Mouse (Mus musculus): ENCODE results near the gene Tspyl3. TPM values are rescaled to one million over a fixed set of nuclear protein-coding genes. Genes with fewer than 3 reads are reported as not detected.

The Tspyl3 gene
- polyA plus RNA-seq, 1 experiment from 2014 or later = 25.7 TPM

DNA sequence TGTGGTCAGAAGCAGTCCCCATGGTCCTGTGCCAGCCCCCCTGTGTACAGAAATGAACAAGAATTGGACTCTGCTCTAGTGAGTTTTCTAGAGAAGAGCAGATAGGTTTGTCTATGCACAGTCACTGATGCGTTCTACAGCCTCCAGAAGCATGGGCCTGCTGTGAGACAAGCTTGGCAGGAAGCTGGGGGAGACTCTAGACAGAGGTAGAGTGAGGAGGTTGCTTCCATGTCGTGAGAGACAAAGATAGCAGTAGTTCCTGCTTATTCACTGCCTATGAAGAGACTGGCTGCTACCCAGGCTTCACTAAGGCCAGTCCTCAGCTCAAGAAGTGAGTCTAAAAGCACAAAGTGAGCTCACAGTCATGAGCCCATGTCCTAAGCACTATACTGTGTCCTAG, 34.0 kb downstream of the Tspyl3 start:
- H3K9me3 ChIP-seq = no peaks in the 10 kb centered on the region
- no peak overlapping the region for H3K27ac ChIP-seq
- no peaks in the 10 kb centered on the region for H3K4me1 ChIP-seq (replicated peaks)
- H3K4me3 ChIP-seq = no peak overlapping the region
- no peak overlapping the region for H3K9ac ChIP-seq
- H3K4me2 ChIP-seq = no peak overlapping the region
- no peaks in the 10 kb centered on the region for H3K27me3 ChIP-seq
- WGBS = 85% methylated on average over 2 of the region's 2 CpGs
- no peak for ATAC-seq (ENCODE audit: low FRiP score)
- H3K36me3 ChIP-seq = peaks cover 92% of the 10 kb centered on the region

DNA sequence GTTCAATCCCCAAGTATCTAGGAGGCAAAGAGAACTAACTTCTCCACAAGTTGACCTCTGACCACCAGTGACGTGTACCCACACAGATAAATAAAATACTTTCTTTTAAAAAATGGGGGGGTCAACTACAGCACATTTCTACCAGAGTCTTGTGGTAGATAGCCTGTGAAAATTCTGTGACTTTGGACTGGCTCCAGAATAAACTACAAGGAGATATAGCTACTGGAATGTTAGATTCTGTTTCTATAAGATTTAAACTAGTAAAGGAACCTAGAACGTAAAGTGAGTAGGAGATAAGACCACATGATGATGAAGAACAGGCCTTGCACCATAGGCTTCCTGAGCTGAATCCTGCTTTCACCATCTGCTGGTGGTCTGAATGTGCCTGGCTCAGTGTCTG, 37.4 kb downstream of the Tspyl3 start:
- Histone ChIP-seq H3K27me3 (no peaks in the 10 kb centered on the region), H3K9ac (no peak overlapping the region), H3K36me3 (peaks cover 99% of the 10 kb centered on the region), H3K27ac (no peak overlapping the region), H3K4me2 (no peak overlapping the region), H3K4me3 (no peak overlapping the region), H3K4me1 (replicated peaks) (no peaks in the 10 kb centered on the region), H3K9me3 (no peaks in the 10 kb centered on the region)
- ATAC-seq (ENCODE audit: low FRiP score) = no peak
- 86% methylated on average over 2 of the region's 2 CpGs for WGBS

DNA sequence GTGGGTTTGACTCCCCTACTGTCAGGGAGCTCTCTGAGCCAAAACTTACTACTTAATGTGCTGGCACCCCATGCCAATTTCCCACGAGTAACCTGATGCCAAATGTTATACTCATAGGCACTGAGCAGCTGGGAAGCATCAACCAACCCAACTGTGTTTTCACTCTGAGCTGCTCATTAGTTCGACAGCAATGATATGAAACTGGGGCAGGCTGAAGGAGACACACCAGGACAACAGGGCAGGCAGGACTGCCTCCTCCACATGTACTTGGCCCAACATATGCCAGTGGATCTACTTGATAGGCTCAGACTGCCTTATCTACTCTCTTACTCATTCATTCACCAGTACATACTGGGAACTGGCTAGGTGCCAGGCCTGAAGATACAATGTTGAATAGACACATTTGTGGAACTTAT, 39.1 kb downstream of the Tspyl3 start:
- H3K9ac ChIP-seq = no peak overlapping the region
- H3K4me3 ChIP-seq = no peak overlapping the region
- H3K4me2 ChIP-seq = no peak overlapping the region
- peaks cover 99% of the 10 kb centered on the region for H3K36me3 ChIP-seq
- no peaks in the 10 kb centered on the region for H3K27me3 ChIP-seq
- no peak overlapping the region for H3K27ac ChIP-seq
- no peak for ATAC-seq (ENCODE audit: low FRiP score)
- no peaks in the 10 kb centered on the region for H3K4me1 ChIP-seq (replicated peaks)
- no peaks in the 10 kb centered on the region for H3K9me3 ChIP-seq
- 79% methylated on average over 2 of the region's 2 CpGs for WGBS

DNA sequence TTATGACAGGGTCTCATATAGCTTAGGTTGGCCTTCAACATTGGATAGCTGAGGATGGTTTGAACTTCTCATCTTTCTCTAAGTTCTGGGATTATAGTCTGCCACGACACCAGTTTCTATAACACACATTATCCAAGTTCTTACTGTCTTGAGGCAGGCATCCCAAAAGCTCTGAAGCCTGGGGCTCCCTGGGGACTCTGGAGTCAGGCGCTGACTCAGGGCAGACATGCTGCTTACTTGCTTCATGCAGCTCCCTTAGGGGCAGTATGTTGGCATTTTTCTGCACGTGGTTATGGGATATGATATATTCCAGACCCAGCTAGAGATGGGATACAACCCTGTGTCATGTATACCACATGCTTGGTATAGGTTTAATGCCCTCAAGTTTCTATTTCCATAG, 45.3 kb downstream of the Tspyl3 start:
- no peak for ATAC-seq (ENCODE audit: low FRiP score)
- H3K9me3 ChIP-seq = no peaks in the 10 kb centered on the region
- H3K27ac ChIP-seq = no peak overlapping the region
- H3K9ac ChIP-seq = no peak overlapping the region
- H3K27me3 ChIP-seq = no peaks in the 10 kb centered on the region
- H3K4me3 ChIP-seq = no peak overlapping the region
- H3K36me3 ChIP-seq = peaks cover 58% of the 10 kb centered on the region
- H3K4me2 ChIP-seq = no peak overlapping the region
- no peaks in the 10 kb centered on the region for H3K4me1 ChIP-seq (replicated peaks)
- 86% methylated on average over 3 of the region's 3 CpGs for WGBS

DNA sequence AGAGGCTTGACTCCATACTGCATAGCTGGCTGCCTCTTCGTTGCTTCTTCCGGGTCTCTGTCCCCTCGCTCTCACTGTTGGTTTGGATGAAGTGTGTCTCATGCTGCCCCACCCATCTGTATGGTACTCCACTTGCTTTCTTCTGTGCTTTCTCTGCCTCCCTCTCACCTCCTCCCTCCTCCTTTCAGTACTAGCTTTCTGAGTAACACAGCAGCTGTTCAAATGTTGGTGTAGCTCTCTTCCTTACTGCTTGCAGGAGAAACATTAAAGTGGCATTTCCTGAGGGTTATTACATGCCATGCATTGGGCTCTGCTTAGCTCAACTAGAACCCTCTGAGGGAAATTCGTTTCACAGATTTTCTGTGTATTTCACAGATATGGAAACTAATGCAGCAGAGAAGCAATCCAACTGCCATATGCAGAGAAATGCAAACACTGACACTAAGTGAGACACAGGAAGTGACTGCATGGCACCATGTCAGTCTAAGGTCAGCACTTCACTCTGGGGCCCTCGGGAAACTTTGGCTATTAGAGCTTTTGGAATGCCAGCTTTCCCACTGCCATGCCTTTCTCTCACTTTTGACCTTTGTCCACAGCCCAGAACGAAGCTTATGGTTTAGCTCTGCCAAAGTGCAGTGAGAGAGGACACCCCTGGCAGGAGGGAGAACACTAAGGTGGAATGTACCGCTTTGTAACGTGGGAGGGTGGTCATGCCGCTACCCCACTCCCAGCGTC, 45.9 kb downstream of the Tspyl3 start:
- Histone ChIP-seq H3K4me2 (no peak overlapping the region), H3K27ac (no peak overlapping the region), H3K27me3 (no peaks in the 10 kb centered on the region), H3K36me3 (peaks cover 53% of the 10 kb centered on the region), H3K9me3 (no peaks in the 10 kb centered on the region), H3K4me1 (replicated peaks) (no peaks in the 10 kb centered on the region), H3K4me3 (no peak overlapping the region), H3K9ac (no peak overlapping the region)
- WGBS = 85% methylated on average over 10 of the region's 10 CpGs
- no peak for ATAC-seq (ENCODE audit: low FRiP score)

DNA sequence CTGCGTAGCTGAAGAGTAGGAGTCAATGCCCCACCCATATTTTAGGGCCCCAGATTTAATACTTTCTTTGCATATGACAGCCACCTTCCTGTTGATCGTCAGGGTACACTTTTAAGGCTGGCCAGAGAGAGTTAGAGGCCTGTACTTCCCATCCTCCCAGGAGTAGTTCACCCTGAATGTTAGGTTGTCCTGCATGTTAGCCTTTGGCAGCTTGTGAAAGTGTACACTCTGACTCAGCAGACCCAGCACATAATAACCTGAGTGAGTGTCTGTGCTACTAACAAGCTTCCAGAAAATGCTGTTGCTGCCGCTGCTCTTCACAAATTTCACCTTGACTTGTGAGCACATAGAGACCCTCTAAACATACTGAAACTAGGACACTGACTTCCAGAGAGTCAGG, 48.1 kb downstream of the Tspyl3 start:
- WGBS = 93% methylated on average over 3 of the region's 3 CpGs
- no peak for ATAC-seq (ENCODE audit: low FRiP score)
- Histone ChIP-seq H3K4me3 (no peak overlapping the region), H3K9me3 (no peaks in the 10 kb centered on the region), H3K4me2 (no peak overlapping the region), H3K36me3 (peaks cover 32% of the 10 kb centered on the region), H3K27me3 (no peaks in the 10 kb centered on the region), H3K9ac (no peak overlapping the region), H3K4me1 (replicated peaks) (no peaks in the 10 kb centered on the region), H3K27ac (no peak overlapping the region)

DNA sequence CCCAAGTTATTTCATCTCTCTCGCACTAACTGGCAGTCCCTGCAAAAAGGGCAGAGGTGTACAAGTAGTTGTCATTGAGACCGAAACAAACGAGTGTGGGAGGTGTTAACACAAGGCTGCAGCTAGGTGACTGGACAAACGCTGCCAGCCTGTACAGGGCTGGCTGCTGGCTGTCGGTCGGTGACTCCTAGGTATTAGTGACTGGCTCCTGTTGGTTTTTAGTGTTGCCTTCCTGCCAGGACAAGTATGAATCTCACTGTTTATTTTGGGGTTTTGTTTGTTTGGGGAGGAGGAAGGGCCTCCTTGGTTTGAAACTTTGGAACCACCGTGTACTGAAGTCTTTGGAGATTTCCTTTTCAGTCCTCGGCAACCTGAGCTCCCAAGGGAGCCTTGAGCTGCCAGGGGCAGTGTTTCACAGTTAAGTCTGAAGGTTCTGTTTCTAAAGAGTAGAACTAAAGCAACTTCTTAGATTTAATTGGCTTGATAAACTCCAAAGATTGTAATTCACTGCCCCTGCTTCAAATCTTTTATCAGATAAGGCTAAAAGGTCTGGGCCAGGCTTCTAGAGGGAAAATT, 49.2 kb downstream of the Tspyl3 start:
- WGBS = 77% methylated on average over 8 of the region's 8 CpGs
- Histone ChIP-seq H3K4me1 (replicated peaks) (no peaks in the 10 kb centered on the region), H3K4me3 (no peak overlapping the region), H3K4me2 (no peak overlapping the region), H3K9me3 (no peaks in the 10 kb centered on the region), H3K27me3 (no peaks in the 10 kb centered on the region), H3K9ac (no peak overlapping the region), H3K36me3 (peaks cover 23% of the 10 kb centered on the region), H3K27ac (no peak overlapping the region)
- ATAC-seq (ENCODE audit: low FRiP score) = no peak

Other genes with a start within 250 kb of the Tspyl3 start
- 189 and 197 TPM in 2 replicates for gene Pdrg1, start 210.0 kb downstream of the Tspyl3 start, polyA plus RNA-seq (2015; fragmentation: Nextera tagmentation; extraction: Ambion mirVana)
- 1.7 and 2.0 TPM in 2 replicates for gene Xkr7, start 193.6 kb downstream of the Tspyl3 start, polyA plus RNA-seq (2015; fragmentation: Nextera tagmentation; extraction: Ambion mirVana)
- gene Ccm2l, start 159.5 kb downstream of the Tspyl3 start, polyA plus RNA-seq (2015; fragmentation: Nextera tagmentation; extraction: Ambion mirVana) = 1.3 and 1.9 TPM in 2 replicates
- 1.7 and 2.2 TPM in 2 replicates for gene Hck, start 117.0 kb downstream of the Tspyl3 start, polyA plus RNA-seq (2015; fragmentation: Nextera tagmentation; extraction: Ambion mirVana)
- gene Tm9sf4, start 64.1 kb downstream of the Tspyl3 start, polyA plus RNA-seq (2015; fragmentation: Nextera tagmentation; extraction: Ambion mirVana) = 77.2 and 79.3 TPM in 2 replicates
- gene Plagl2, start 16.0 kb upstream of the Tspyl3 start, polyA plus RNA-seq (2015; fragmentation: Nextera tagmentation; extraction: Ambion mirVana) = 7.2 and 8.1 TPM in 2 replicates
- 5.5 and 6.3 TPM in 2 replicates for gene Pofut1, start 16.1 kb upstream of the Tspyl3 start, polyA plus RNA-seq (2015; fragmentation: Nextera tagmentation; extraction: Ambion mirVana)
- gene Kif3b, start 66.0 kb upstream of the Tspyl3 start, polyA plus RNA-seq (2015; fragmentation: Nextera tagmentation; extraction: Ambion mirVana) = 16.2 and 16.9 TPM in 2 replicates
- gene Asxl1, start 120.4 kb upstream of the Tspyl3 start, polyA plus RNA-seq (2015; fragmentation: Nextera tagmentation; extraction: Ambion mirVana) = 10.2 and 10.4 TPM in 2 replicates

All from hindbrain, embryonic 13.5 days (tissue).